Comparison of ENCODE assay signal across 13 mouse cellular contexts in the genomic region with DNA sequence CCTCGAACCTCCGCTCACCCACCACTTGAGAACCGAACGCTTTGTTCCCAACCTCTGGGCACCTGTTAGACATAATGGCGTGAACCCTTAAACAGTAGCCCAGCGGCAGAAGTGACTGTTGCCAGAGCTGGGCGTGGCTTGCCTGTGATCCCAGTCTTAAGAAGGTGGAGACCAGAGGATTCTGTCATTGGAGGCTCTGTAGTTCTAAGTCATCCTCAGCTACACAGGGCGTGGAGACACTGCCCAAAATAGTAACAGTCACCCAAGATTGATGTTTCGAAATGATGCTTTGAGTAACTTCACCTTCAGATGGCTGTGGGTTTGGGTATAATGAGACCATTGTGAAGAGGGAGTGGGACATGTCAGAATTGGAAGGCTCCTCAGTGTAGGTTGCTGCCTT.
"Had no signal": no experiment of that assay in that cellular context is flagged by ENCODE, and none has a peak within 500 bp of the region (broad histone marks: within the 10 kb centered on the region; RNA-seq: fewer than 3 reads in every experiment).

No protein-coding gene starts in this region.

- H3K9me3 ChIP-seq: limb, embryonic 13.5 days; neural tube, embryonic 13.5 days had no signal

- ATAC-seq: midbrain, embryonic 16.5 days had no signal

- H3K4me3 ChIP-seq: layer of hippocampus, adult 2 months; limb, embryonic 13.5 days; neural tube, embryonic 13.5 days had no signal

- DNase-seq: kidney, adult 9 months; kidney, postnatal 36 days; left cerebral cortex, postnatal 4 days; lung, adult 18-20 months; right cerebral cortex, postnatal 14 days; thymus, postnatal 4 days had no signal

- H3K27me3 ChIP-seq: limb, embryonic 13.5 days; neural tube, embryonic 13.5 days had no signal

- H3K27ac ChIP-seq: kidney, postnatal 0 days; layer of hippocampus, adult 2 months; limb, embryonic 13.5 days; neural tube, embryonic 13.5 days had no signal

- H3K4me2 ChIP-seq: limb, embryonic 13.5 days; liver, embryonic 11.5 days; midbrain, embryonic 11.5 days; neural tube, embryonic 13.5 days had no signal

- H3K9ac ChIP-seq: limb, embryonic 13.5 days; neural tube, embryonic 13.5 days had no signal

- H3K36me3 ChIP-seq: limb, embryonic 13.5 days; neural tube, embryonic 13.5 days had no signal
